Mouse (Mus musculus) brown adipose tissue, adult 24 weeks (tissue): ENCODE data around the gene Gas7. TPM values are rescaled to one million over a fixed set of nuclear protein-coding genes. Genes with fewer than 3 reads are reported as not detected.

ENCODE experiments used
- H3K27ac ChIP-seq: fragments of 200-500 bp; replicated peaks from 2 replicates; pipeline ENCODE4 v1.5.1; 2012; ENCODE audit warnings: low read depth, mild to moderate bottlenecking, low read length
- H3K4me1 ChIP-seq: fragments of 200-500 bp; 2 replicates; pipeline ENCODE4 v1.6.1; 2012; ENCODE audit warnings: low read length, mixed read lengths; ENCODE audit not compliant: control insufficient read depth, insufficient read depth, insufficient read length
- H3K4me3 ChIP-seq: fragments of 200-500 bp; 2 replicates; pipeline ENCODE4 v1.5.1; 2012; ENCODE audit warnings: low read depth, mild to moderate bottlenecking, low read length, moderate library complexity; ENCODE audit not compliant: insufficient read depth
- polyA plus RNA-seq: library from polyadenylated mRNA; stranded (reverse); fragments of >200 nt; gene quantifications from 2 replicates; pipeline ENCODE4 v1.2.4, GENCODE M21; 2012; ENCODE audit not compliant: missing spikeins, insufficient read depth, insufficient read length

The Gas7 gene
- polyA plus RNA-seq, 1 experiment = 10.8 TPM

- no peaks in the 10 kb centered on the region for H3K4me1 ChIP-seq
- 0 out of 2 replicates have a peak overlapping the region, but pooled peaks have one; percentile 44 for H3K27ac ChIP-seq
- H3K4me3 ChIP-seq = no peak overlapping the region
Observed at GRCm38 (mm10) chr11:67468846-67469245, 13.6 kb downstream of the Gas7 start.

GRCm38 (mm10) chr11:67474590-67474989, 19.4 kb downstream of the Gas7 start:
- Histone ChIP-seq H3K4me1 (no peaks in the 10 kb centered on the region), H3K27ac (no peak overlapping the region), H3K4me3 (no peak overlapping the region)

- H3K27ac ChIP-seq = peak overlapping the region; percentile 74; the same call in 1 of the 2 replicates
- H3K4me3 ChIP-seq = no peak overlapping the region
- H3K4me1 ChIP-seq = no peaks in the 10 kb centered on the region
Observed at GRCm38 (mm10) chr11:67479534-67479933, 24.3 kb downstream of the Gas7 start.

GRCm38 (mm10) chr11:67480204-67480956, 25.1 kb downstream of the Gas7 start:
- no peak overlapping the region for H3K4me3 ChIP-seq
- H3K4me1 ChIP-seq = no peaks in the 10 kb centered on the region
- peak overlapping the region; percentile 74 for H3K27ac ChIP-seq

GRCm38 (mm10) chr11:67481691-67482090, 26.5 kb downstream of the Gas7 start:
- no peaks in the 10 kb centered on the region for H3K4me1 ChIP-seq
- H3K27ac ChIP-seq = no peak overlapping the region

GRCm38 (mm10) chr11:67482217-67482760, 27.1 kb downstream of the Gas7 start:
- Histone ChIP-seq H3K4me3 (no peak overlapping the region), H3K4me1 (no peaks in the 10 kb centered on the region), H3K27ac (no peak overlapping the region)

More at GRCm38 (mm10) chr11:67481691-67482090, 26.5 kb downstream of the Gas7 start:
- H3K4me3 ChIP-seq = no peak overlapping the region

- no peaks in the 10 kb centered on the region for H3K4me1 ChIP-seq
- no peak overlapping the region for H3K4me3 ChIP-seq
- no peak overlapping the region for H3K27ac ChIP-seq
Observed at GRCm38 (mm10) chr11:67488156-67488555, 32.9 kb downstream of the Gas7 start.

- no peak overlapping the region for H3K27ac ChIP-seq
- H3K4me3 ChIP-seq = no peak overlapping the region
- no peaks in the 10 kb centered on the region for H3K4me1 ChIP-seq
Observed at GRCm38 (mm10) chr11:67489647-67490175, 34.5 kb downstream of the Gas7 start.

- Histone ChIP-seq H3K27ac (no peak overlapping the region), H3K4me3 (no peak overlapping the region), H3K4me1 (no peaks in the 10 kb centered on the region; the same call in 1 of the 2 replicates)
Observed at GRCm38 (mm10) chr11:67496796-67497195, 41.6 kb downstream of the Gas7 start.

- Histone ChIP-seq H3K27ac (no peak overlapping the region), H3K4me1 (no peaks in the 10 kb centered on the region; the same call in 1 of the 2 replicates), H3K4me3 (no peak overlapping the region)
Observed at GRCm38 (mm10) chr11:67500115-67500514, 44.9 kb downstream of the Gas7 start.

- Histone ChIP-seq H3K27ac (no peak overlapping the region), H3K4me3 (no peak overlapping the region), H3K4me1 (no peaks in the 10 kb centered on the region; the same call in 1 of the 2 replicates)
Observed at GRCm38 (mm10) chr11:67501468-67502244, 46.4 kb downstream of the Gas7 start.

GRCm38 (mm10) chr11:67509219-67509876, 54.1 kb downstream of the Gas7 start:
- Histone ChIP-seq H3K4me1 (no peaks in the 10 kb centered on the region), H3K4me3 (no peak overlapping the region), H3K27ac (no peak overlapping the region)

GRCm38 (mm10) chr11:67510831-67511230, 55.6 kb downstream of the Gas7 start:
- Histone ChIP-seq H3K4me3 (no peak overlapping the region), H3K4me1 (0 out of 2 replicates have a peak, but pooled peaks cover 2% of the 10 kb centered on the region), H3K27ac (no peak overlapping the region)

GRCm38 (mm10) chr11:67513001-67513400, 57.8 kb downstream of the Gas7 start:
- H3K4me3 ChIP-seq = no peak overlapping the region
- 0 out of 2 replicates have a peak, but pooled peaks cover 2% of the 10 kb centered on the region for H3K4me1 ChIP-seq
- H3K27ac ChIP-seq = no peak overlapping the region
